Mouse (Mus musculus) megakaryocyte, embryonic 14.5 days (primary cell): ENCODE data around the gene Nell1. TPM values are rescaled to one million over a fixed set of nuclear protein-coding genes. Genes with fewer than 3 reads are reported as not detected.
"Not testable (repeated sequence)": the region's sequence is repeated elsewhere in the genome, so short reads cannot be mapped to it uniquely, and the experiment has no call there.

ENCODE experiments used
- H3K27me3 ChIP-seq: replicated peaks from 2 replicates; pipeline ENCODE3; 2012; ENCODE audit warnings: inconsistent platforms
- H3K36me3 ChIP-seq: replicated peaks from 2 replicates; pipeline ENCODE3; 2012; ENCODE audit warnings: low read length, inconsistent platforms, mixed read lengths
- H3K4me1 ChIP-seq: 2 replicates; pipeline ENCODE4 v1.6.1; 2012; ENCODE audit warnings: inconsistent platforms
- H3K4me3 ChIP-seq: replicated peaks from 2 replicates; pipeline ENCODE3; 2012; ENCODE audit warnings: moderate library complexity, mild to moderate bottlenecking, inconsistent platforms
- H3K9me3 ChIP-seq: 2 replicates; pipeline ENCODE4 v1.6.1; 2012; ENCODE audit warnings: inconsistent platforms
- FLI1 ChIP-seq: IDR thresholded peaks from 2 replicates; pipeline ENCODE4 v1.6.1; 2012; ENCODE audit warnings: low read length, inconsistent platforms, mixed read lengths
- GATA1 ChIP-seq: IDR thresholded peaks from 3 replicates; pipeline ENCODE4 v1.6.1; 2012; ENCODE audit warnings: mixed read lengths, low read length, inconsistent platforms, borderline replicate concordance
- polyA plus RNA-seq: library from polyadenylated mRNA; stranded (reverse); fragments of >175 nt; gene quantifications from 2 replicates; pipeline ENCODE4 v1.2.3, GENCODE M21; 2012; ENCODE audit warnings: low replicate concordance; ENCODE audit not compliant: insufficient read depth

Nell1 gene
- polyA plus RNA-seq, result not detected in 2 replicates

- Histone ChIP-seq H3K4me1 (no peaks in the 10 kb centered on the region), H3K27me3 (peaks cover 43% of the 10 kb centered on the region), H3K36me3 (no peaks in the 10 kb centered on the region), H3K4me3 (no peak within 1 kb of the TSS), H3K9me3 (no peaks in the 10 kb centered on the region; the same call in 1 of the 2 replicates)
- no peak for TF ChIP-seq GATA1
- TF ChIP-seq FLI1, result no peak
Measured at GRCm38 (mm10) chr7:49974841-49975440, at the start of gene Nell1. TSS of gene Nell1 (plus strand) at chr7:49974864.

- Histone ChIP-seq H3K4me3 (no peak overlapping the region), H3K27me3 (peaks cover 19% of the 10 kb centered on the region)
- TF ChIP-seq GATA1 (no peak), FLI1 (no peak)
Measured at GRCm38 (mm10) chr7:49928571-49928970, 46.1 kb upstream of the Nell1 start.

GRCm38 (mm10) chr7:49929999-49930398 is 44.7 kb upstream of the Nell1 start:
- peaks cover 14% of the 10 kb centered on the region for H3K27me3 ChIP-seq
- no peaks in the 10 kb centered on the region for H3K36me3 ChIP-seq
- no peak overlapping the region for H3K4me3 ChIP-seq
- peaks cover 4% of the 10 kb centered on the region; the same call in 1 of the 2 replicates for H3K9me3 ChIP-seq
- TF ChIP-seq FLI1 (no peak), GATA1 (no peak)
- no peaks in the 10 kb centered on the region for H3K4me1 ChIP-seq

More at GRCm38 (mm10) chr7:49928571-49928970, 46.1 kb upstream of the Nell1 start:
- H3K9me3 ChIP-seq, result no peaks in the 10 kb centered on the region
- H3K36me3 ChIP-seq, result no peaks in the 10 kb centered on the region
- no peaks in the 10 kb centered on the region; the same call in 1 of the 2 replicates for H3K4me1 ChIP-seq

- H3K36me3 ChIP-seq, H3K4me1 ChIP-seq, H3K4me3 ChIP-seq, H3K9me3 ChIP-seq: not testable (repeated sequence)
- H3K27me3 ChIP-seq, result peaks cover 10% of the 10 kb centered on the region
Measured at GRCm38 (mm10) chr7:49933386-49934115, 41.1 kb upstream of the Nell1 start.

- Histone ChIP-seq H3K36me3 (no peaks in the 10 kb centered on the region), H3K27me3 (peaks cover 6% of the 10 kb centered on the region), H3K4me3 (no peak overlapping the region), H3K9me3 (peaks cover 4% of the 10 kb centered on the region; the same call in 1 of the 2 replicates), H3K4me1 (no peaks in the 10 kb centered on the region)
- TF ChIP-seq GATA1 (no peak), FLI1 (no peak)
Measured at GRCm38 (mm10) chr7:49936821-49937220, 37.8 kb upstream of the Nell1 start.

GRCm38 (mm10) chr7:49942023-49942422 is 32.6 kb upstream of the Nell1 start:
- Histone ChIP-seq H3K4me3 (no peak overlapping the region), H3K9me3 (no peaks in the 10 kb centered on the region), H3K36me3 (no peaks in the 10 kb centered on the region), H3K4me1 (no peaks in the 10 kb centered on the region), H3K27me3 (no peaks in the 10 kb centered on the region)
- TF ChIP-seq FLI1 (no peak), GATA1 (no peak)

- no peaks in the 10 kb centered on the region for H3K36me3 ChIP-seq
- H3K9me3 ChIP-seq, result no peaks in the 10 kb centered on the region
- no peaks in the 10 kb centered on the region for H3K4me1 ChIP-seq
- no peaks in the 10 kb centered on the region for H3K27me3 ChIP-seq
- no peak for TF ChIP-seq GATA1
- no peak for TF ChIP-seq FLI1
- no peak overlapping the region for H3K4me3 ChIP-seq
Measured at GRCm38 (mm10) chr7:49942490-49942889, 32.2 kb upstream of the Nell1 start.

GRCm38 (mm10) chr7:49946691-49947090 is 28.0 kb upstream of the Nell1 start:
- no peak for TF ChIP-seq GATA1
- no peak for TF ChIP-seq FLI1
- no peaks in the 10 kb centered on the region for H3K36me3 ChIP-seq
- no peaks in the 10 kb centered on the region for H3K4me1 ChIP-seq
- no peaks in the 10 kb centered on the region for H3K9me3 ChIP-seq
- H3K27me3 ChIP-seq, result no peaks in the 10 kb centered on the region
- H3K4me3 ChIP-seq, result no peak overlapping the region

- Histone ChIP-seq H3K36me3 (no peaks in the 10 kb centered on the region), H3K9me3 (no peaks in the 10 kb centered on the region), H3K4me1 (no peaks in the 10 kb centered on the region), H3K27me3 (no peaks in the 10 kb centered on the region), H3K4me3 (no peak overlapping the region)
- TF ChIP-seq FLI1, result no peak
- no peak for TF ChIP-seq GATA1
Measured at GRCm38 (mm10) chr7:49953546-49954181, 21.0 kb upstream of the Nell1 start.

- Histone ChIP-seq H3K4me1 (no peaks in the 10 kb centered on the region), H3K9me3 (no peaks in the 10 kb centered on the region), H3K4me3 (no peak overlapping the region), H3K36me3 (no peaks in the 10 kb centered on the region), H3K27me3 (no peaks in the 10 kb centered on the region)
- TF ChIP-seq GATA1, result no peak
- no peak for TF ChIP-seq FLI1
Measured at GRCm38 (mm10) chr7:49954834-49955233, 19.8 kb upstream of the Nell1 start.
